Mouse (Mus musculus) thymus, postnatal 10 days (tissue): ENCODE results near the gene Apobec3.
A peak's percentile ranks its signal among the peaks of the same experiment; 100 is the strongest.

Experiments used
- DNase-seq, 2 experiments: peaks; one replicate each; pipeline ENCODE4 v3.0.0; 2021; ENCODE audit warnings: low spot score in 2 of 2

The Apobec3 gene

GRCm38 (mm10) chr15:79891436-79892212 is at the start of gene Apobec3:
Gene Apobec3, plus strand, starts transcription at chr15:79891659.
- DNase-seq: peak; percentile 70 to 91

- DNase-seq: no peak
Measured at GRCm38 (mm10) chr15:79842985-79843384, 48.5 kb upstream of the Apobec3 start.

GRCm38 (mm10) chr15:79845986-79846385 is 45.5 kb upstream of the Apobec3 start:
- DNase-seq: no peak

- no peak for DNase-seq
Measured at GRCm38 (mm10) chr15:79847100-79847499, 44.4 kb upstream of the Apobec3 start.

- no peak for DNase-seq
Measured at GRCm38 (mm10) chr15:79850143-79850542, 41.3 kb upstream of the Apobec3 start.

- no peak for DNase-seq
Measured at GRCm38 (mm10) chr15:79858979-79859378, 32.5 kb upstream of the Apobec3 start.

- no peak for DNase-seq
Measured at GRCm38 (mm10) chr15:79859821-79860220, 31.6 kb upstream of the Apobec3 start.

GRCm38 (mm10) chr15:79867260-79868002 is 24.0 kb upstream of the Apobec3 start:
- no peak for DNase-seq

- no peak for DNase-seq
Measured at GRCm38 (mm10) chr15:79873545-79873944, 17.9 kb upstream of the Apobec3 start.

- no peak for DNase-seq
Measured at GRCm38 (mm10) chr15:79873995-79874394, 17.5 kb upstream of the Apobec3 start.

GRCm38 (mm10) chr15:79875261-79875995 is 16.0 kb upstream of the Apobec3 start:
- no peak for DNase-seq

- DNase-seq: no peak
Measured at GRCm38 (mm10) chr15:79878725-79879136, 12.7 kb upstream of the Apobec3 start.

- DNase-seq: no peak
Measured at GRCm38 (mm10) chr15:79879319-79879718, 12.1 kb upstream of the Apobec3 start.

- no peak for DNase-seq
Measured at GRCm38 (mm10) chr15:79880477-79880876, 11.0 kb upstream of the Apobec3 start.

- no peak for DNase-seq
Measured at GRCm38 (mm10) chr15:79882623-79883267, 8.7 kb upstream of the Apobec3 start.

GRCm38 (mm10) chr15:79883352-79883822 is 8.1 kb upstream of the Apobec3 start:
- peak; percentile 81 to 96 for DNase-seq

- no peak for DNase-seq
Measured at GRCm38 (mm10) chr15:79884820-79885219, 6.6 kb upstream of the Apobec3 start.

- DNase-seq: peak; percentile 47 to 49
Measured at GRCm38 (mm10) chr15:79892213-79892541, 718 bp downstream of the Apobec3 start.

- no peak for DNase-seq
Measured at GRCm38 (mm10) chr15:79892995-79893823, 1.8 kb downstream of the Apobec3 start.

- no peak for DNase-seq
Measured at GRCm38 (mm10) chr15:79893824-79894123, 2.3 kb downstream of the Apobec3 start.

- no peak for DNase-seq
Measured at GRCm38 (mm10) chr15:79894343-79894742, 2.9 kb downstream of the Apobec3 start.
